Mouse (Mus musculus) limb, embryonic 13.5 days (tissue): ENCODE measurements around the gene Tmem130. TPM values are rescaled to one million over a fixed set of nuclear protein-coding genes. Genes with fewer than 3 reads are reported as not detected.

Experiments used
- ATAC-seq: fragments of 200-750 bp; cut with Nextera tagmentation; 2 replicates; pipeline ENCODE4 v1.8.0; 2017; ENCODE audit warnings: low read depth, moderate number of reproducible peaks, moderate TSS enrichment; ENCODE audit not compliant: low FRiP score
- H3K27ac ChIP-seq: fragments of 300-500 bp; sonication (generic); 2 replicates; pipeline ENCODE4 v1.5.1; 2015; ENCODE audit warnings: inconsistent platforms, mild to moderate bottlenecking, moderate library complexity
- H3K27me3 ChIP-seq: fragments of 300-500 bp; sonication (generic); 2 replicates; pipeline ENCODE4 v1.6.1; 2015; ENCODE audit warnings: mild to moderate bottlenecking, inconsistent platforms
- H3K36me3 ChIP-seq: fragments of 300-500 bp; sonication (generic); 2 replicates; pipeline ENCODE4 v1.6.1; 2015; ENCODE audit warnings: inconsistent platforms, mild to moderate bottlenecking, moderate library complexity
- H3K4me1 ChIP-seq: fragments of 300-500 bp; sonication (generic); 2 replicates; pipeline ENCODE4 v1.6.1; 2015; ENCODE audit warnings: inconsistent platforms
- H3K4me2 ChIP-seq: fragments of 300-500 bp; sonication (generic); replicated peaks from 2 replicates; pipeline ENCODE4 v1.6.1; 2015; ENCODE audit warnings: inconsistent platforms, mild to moderate bottlenecking, moderate library complexity
- H3K4me3 ChIP-seq: fragments of 300-500 bp; sonication (generic); 2 replicates; pipeline ENCODE4 v1.5.1; 2015; ENCODE audit warnings: moderate library complexity, mild to moderate bottlenecking, inconsistent platforms
- H3K9ac ChIP-seq: fragments of 300-500 bp; sonication (generic); 2 replicates; pipeline ENCODE4 v1.6.1; 2015; ENCODE audit warnings: mild to moderate bottlenecking, inconsistent platforms
- H3K9me3 ChIP-seq: fragments of 300-500 bp; sonication (generic); 2 replicates; pipeline ENCODE4 v1.6.1; 2016; ENCODE audit warnings: inconsistent platforms
- whole genome bisulfite sequencing: fragments of 180-500 bp; shearing (Covaris S2); methylation state at CpG from one replicate; pipeline ENCODE4 v1.1.7; 2015; 5-methylcytosine and 5-hydroxymethylcytosine counted together
- polyA plus RNA-seq: library from polyadenylated mRNA; unstranded; fragments of >200 nt; fragmentation: Nextera tagmentation; extraction: Ambion mirVana; gene quantifications from 2 replicates; pipeline ENCODE4 v1.2.1, GENCODE M21; 2015

Gene Tmem130
- polyA plus RNA-seq, 1 experiment from 2014 or later = 0.87 TPM

DNA sequence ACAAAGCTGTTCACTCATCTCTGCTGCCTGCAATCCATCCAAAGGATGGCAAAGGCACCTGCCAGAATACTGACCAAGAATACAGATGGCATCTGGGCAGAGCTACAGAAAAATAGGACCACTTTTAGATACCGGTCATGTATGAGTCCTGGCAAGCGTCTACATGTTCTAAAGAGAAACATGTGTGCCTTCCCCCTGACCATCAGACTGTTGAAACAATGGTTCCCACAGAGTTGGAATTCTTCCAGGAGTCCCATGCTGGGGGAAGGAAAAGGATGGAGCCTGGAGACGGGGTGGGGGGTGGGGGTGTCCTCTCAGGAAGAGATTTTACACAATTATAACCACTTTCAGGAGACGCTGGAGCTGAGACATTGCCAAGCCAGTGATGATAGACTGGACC lies 73.2 kb downstream of the Tmem130 start:
- Histone ChIP-seq H3K9ac (no peak overlapping the region), H3K4me1 (peaks cover 27% of the 10 kb centered on the region), H3K36me3 (no peaks in the 10 kb centered on the region), H3K9me3 (no peaks in the 10 kb centered on the region), H3K4me3 (no peak overlapping the region), H3K27me3 (no peaks in the 10 kb centered on the region), H3K27ac (no peak overlapping the region), H3K4me2 (no peak overlapping the region)
- ATAC-seq = no peak
- 42% methylated on average over 4 of the region's 4 CpGs for WGBS

Other genes with a start within 250 kb of the Tmem130 start
- gene Nptx2, start 215.9 kb downstream of the Tmem130 start, polyA plus RNA-seq = 0.34 and 0.41 TPM in 2 replicates
- 88.8 and 90.8 TPM in 2 replicates for gene Trrap, start 5.9 kb upstream of the Tmem130 start, polyA plus RNA-seq
- 19.5 and 19.9 TPM in 2 replicates for gene Smurf1, start 204.0 kb upstream of the Tmem130 start, polyA plus RNA-seq